Mouse (Mus musculus): ENCODE data around the gene Xylt1. TPM values are rescaled to one million over a fixed set of nuclear protein-coding genes. Genes with fewer than 3 reads are reported as not detected.

Gene Xylt1
- total RNA-seq, 2 experiments from 2014 or later: 6.4 to 6.8 TPM

GRCm38 (mm10) chr7:117588426-117588825, 207.6 kb downstream of the Xylt1 start:
- intact Hi-C loops (cut with DNase I): no loop called here

DNA sequence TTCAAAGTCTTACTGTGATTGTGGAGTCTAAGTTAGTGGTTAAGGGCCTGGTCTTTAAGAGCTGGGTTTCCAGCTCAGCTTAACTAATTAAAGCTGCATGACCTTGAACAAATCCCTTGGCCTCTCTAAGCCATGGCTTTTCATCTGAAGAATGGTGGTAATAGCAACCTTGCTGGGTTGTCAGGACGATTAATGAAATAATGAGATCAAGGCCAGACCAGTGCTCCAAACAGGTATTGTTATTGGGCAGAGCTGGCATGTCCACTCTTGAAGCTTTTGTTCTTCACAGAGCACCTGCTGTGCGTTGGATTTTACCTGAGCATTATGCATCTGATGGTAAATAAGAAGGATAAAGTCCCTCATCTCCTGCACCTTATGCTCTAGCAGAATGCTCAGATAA, 208.6 kb downstream of the Xylt1 start:
- intact Hi-C loops (cut with DNase I): no loop called here
- no peak for DNase-seq

More at GRCm38 (mm10) chr7:117588426-117588825, 207.6 kb downstream of the Xylt1 start:
- DNase-seq: peak; percentile 9 to 10

DNA sequence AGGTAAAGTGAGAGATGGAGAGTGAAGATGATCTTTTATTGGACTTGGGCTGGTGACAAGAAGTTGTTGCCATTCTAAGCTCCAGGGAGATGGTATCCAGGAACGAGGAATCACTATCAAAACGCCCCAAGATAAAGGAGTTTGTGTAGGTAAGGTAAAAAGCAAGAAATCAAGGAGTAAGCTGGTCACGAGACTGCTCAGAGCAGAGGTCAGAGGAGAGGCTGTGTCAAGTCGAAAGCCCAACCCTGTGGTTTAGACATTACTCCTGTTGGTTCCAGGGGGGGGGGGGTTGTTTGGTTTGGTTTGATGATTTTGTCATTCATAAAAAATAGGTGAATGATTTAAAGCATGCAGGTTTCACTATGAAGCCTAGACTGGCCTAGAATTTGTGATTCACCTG, 209.0 kb downstream of the Xylt1 start:
- intact Hi-C loops (cut with DNase I): no loop called here
- DNase-seq: no peak

GRCm38 (mm10) chr7:117594191-117594590, 213.4 kb downstream of the Xylt1 start:
- DNase-seq: no peak
- intact Hi-C loops (cut with DNase I): no loop called here

GRCm38 (mm10) chr7:117595029-117595695, 214.4 kb downstream of the Xylt1 start:
- intact Hi-C loops (cut with DNase I): no loop called here
- DNase-seq: no peak

DNA sequence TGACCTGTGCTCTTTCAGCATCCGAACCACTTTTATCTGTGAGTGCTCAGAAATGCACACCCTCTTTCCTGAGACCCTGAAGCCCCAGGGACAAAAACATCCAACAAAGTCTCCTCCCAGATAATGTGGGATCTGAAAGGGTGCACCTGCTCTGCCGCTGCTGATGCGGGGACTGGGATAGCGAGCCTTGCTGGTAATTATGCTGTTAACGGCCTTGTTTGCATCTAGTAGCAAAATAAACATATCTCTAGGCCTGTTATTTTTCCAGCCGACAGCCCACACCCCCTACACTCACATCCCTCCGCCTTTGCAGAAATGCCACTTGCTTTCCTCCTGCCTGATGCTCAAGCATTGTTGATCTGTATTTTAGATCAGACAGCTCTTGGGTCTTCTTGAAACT, 219.7 kb downstream of the Xylt1 start:
- intact Hi-C loops (cut with DNase I): no loop called here

DNA sequence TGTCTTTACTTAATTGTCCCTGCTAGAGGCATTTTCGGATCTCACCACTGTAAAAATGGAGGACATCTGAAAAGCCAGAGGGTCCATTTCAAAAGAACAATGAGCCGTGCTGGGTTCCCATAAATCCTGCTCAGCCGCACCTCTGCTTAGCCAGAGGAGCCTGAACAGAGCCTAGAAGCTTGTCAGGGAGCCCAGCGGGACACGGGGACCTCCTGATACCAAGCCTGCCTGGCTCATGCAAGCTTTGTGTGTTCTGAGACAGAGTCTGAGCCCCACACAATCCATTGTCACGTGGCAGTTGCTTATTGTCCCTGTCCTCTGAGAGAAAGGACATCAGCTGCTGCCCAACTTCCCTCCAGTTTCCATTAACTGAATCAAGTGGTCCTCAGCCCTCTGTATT, 229.7 kb downstream of the Xylt1 start:
- DNase-seq: no peak
- intact Hi-C loops (cut with DNase I): no loop called here

More for the DNA sequence above, 219.7 kb downstream of the Xylt1 start:
- no peak for DNase-seq

- intact Hi-C loops (cut with DNase I): no loop called here
- DNase-seq: no peak
Measured at GRCm38 (mm10) chr7:117612788-117613473, 232.2 kb downstream of the Xylt1 start.

- intact Hi-C loops (cut with DNase I): no loop called here
- DNase-seq: no peak
Measured at GRCm38 (mm10) chr7:117613796-117614195, 233.0 kb downstream of the Xylt1 start.

GRCm38 (mm10) chr7:117614346-117614745, 233.6 kb downstream of the Xylt1 start:
- intact Hi-C loops (cut with DNase I): no loop called here
- no peak for DNase-seq

- intact Hi-C loops (cut with DNase I): no loop called here
- DNase-seq: no peak
Measured at GRCm38 (mm10) chr7:117614851-117615250, 234.1 kb downstream of the Xylt1 start.

DNA sequence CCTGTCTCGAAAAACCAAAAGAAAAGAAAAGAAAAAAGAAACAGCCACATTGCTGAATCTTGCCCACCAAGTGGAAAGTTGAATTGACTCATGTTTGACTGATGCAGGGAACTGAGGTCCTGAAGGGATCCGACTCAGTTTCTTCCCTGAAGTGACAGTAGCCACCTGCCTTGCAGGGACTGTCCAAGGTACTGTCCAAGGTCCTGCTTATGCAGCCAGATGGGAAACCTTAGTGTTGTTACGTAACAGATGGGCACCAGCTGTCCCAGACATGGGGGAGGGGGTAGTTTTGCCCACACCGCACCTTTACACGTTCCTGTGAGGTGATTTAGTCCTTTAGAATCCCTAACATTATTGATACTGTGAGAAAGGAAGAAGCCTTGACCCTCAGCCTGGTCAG, 235.5 kb downstream of the Xylt1 start:
- intact Hi-C loops (cut with DNase I): no loop called here
- peak in 1 of 2 experiments; percentile 22 for DNase-seq

DNA sequence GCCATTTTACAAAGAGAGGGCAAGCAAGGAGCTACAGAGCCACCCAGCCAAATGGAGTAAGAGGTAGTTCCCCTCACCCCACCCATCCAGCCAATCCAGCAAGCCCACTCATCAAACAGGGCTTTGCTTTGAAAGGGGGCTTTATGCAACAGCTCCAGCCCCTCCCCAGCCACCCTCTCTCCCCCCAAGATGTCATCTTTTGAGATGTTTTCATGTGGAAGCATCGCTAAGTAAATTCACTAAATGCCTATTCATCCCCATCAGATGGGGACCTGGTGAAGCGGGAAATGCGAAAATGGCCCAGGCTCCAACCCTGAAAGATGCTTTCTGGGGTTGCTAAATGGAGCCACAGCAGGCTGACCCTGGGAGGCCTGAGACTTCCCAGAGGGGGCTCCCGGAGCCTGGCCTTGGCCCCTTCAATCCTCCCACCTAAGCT, 238.0 kb downstream of the Xylt1 start:
- DNase-seq: no peak

GRCm38 (mm10) chr7:117621566-117621965, 240.8 kb downstream of the Xylt1 start:
- intact Hi-C loops (cut with DNase I): loop anchor here (5.0 to 10.0 kb wide), 2 partner anchors 319 to 483 kb away; no protein-coding TSS in a partner anchor
- DNase-seq: peak in 1 of 2 experiments; percentile 7

More for the DNA sequence above, 238.0 kb downstream of the Xylt1 start:
- intact Hi-C loops (cut with DNase I): no loop called here

DNA sequence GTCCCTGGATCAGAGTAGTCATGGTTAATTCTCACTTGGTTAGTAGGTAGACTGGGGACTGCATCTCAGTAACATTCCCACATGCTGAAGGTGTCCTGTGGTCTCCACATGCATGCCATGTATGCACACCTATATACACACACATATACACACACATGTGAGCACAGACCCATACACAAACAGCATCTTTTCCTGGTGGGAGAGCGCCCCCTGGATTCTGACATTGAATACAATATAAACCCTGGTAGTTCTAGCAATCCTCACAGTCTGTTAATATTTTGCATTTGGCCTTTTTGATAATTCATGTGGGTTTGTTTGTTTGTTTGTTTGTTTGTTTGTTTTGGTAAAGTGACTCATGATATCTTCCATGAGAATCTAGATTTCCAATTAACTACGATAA, 242.0 kb downstream of the Xylt1 start:
- intact Hi-C loops (cut with DNase I): loop anchor here (2.0 to 10.0 kb wide), 3 partner anchors 240 to 482 kb away; no protein-coding TSS in a partner anchor

GRCm38 (mm10) chr7:117628791-117629190, 248.0 kb downstream of the Xylt1 start:
- DNase-seq: no peak
- intact Hi-C loops (cut with DNase I): loop anchor here (10.0 kb wide), 1 partner anchor 476 kb away; no protein-coding TSS in a partner anchor

More for the DNA sequence above, 242.0 kb downstream of the Xylt1 start:
- DNase-seq: peak; percentile 41 to 58

DNA sequence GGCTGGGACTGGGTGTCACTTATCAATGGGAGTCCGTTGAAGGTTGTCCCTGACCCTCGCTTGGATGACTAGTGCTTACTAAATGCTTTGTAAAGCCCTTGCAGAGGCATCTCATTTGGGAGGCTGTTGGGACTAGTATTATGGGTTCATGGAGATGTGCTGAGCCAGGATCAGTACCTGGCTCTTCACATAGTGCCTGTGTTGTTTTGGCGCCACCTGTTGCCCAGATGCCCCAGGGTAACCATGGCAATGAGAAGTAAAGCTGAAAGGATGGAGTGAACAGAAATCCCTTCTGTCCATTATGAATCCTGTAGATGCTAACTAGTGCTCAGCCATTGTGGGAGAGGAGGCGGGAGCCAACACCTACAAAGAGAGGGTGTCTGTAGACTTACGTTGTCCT, 249.9 kb downstream of the Xylt1 start:
- intact Hi-C loops (cut with DNase I): no loop called here
- DNase-seq: peak; percentile 17 to 19

- intact Hi-C loops (cut with DNase I): no loop called here
- no peak for DNase-seq
Measured at GRCm38 (mm10) chr7:117635584-117635983, 254.8 kb downstream of the Xylt1 start.

DNA sequence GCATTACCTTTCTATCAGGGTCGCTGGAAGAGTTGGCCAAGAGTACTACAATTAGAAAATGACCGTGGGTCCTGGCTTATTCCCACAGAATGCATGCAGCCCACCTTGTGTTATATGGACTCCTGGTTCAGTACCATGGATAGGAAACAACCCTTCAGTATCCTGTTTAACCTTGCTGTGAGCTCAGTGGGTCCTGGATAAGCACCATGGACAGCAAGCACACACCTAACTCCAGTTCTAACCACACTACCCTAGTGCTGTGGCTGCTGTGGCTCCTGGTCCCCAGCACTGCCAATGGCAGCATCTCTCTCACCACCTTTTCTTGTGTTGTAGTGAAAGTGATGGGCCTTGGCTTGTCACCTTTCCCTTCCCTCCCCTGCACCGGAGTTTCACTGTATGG, 255.9 kb downstream of the Xylt1 start:
- peak; percentile 18 to 20 for DNase-seq
- intact Hi-C loops (cut with DNase I): no loop called here

DNA sequence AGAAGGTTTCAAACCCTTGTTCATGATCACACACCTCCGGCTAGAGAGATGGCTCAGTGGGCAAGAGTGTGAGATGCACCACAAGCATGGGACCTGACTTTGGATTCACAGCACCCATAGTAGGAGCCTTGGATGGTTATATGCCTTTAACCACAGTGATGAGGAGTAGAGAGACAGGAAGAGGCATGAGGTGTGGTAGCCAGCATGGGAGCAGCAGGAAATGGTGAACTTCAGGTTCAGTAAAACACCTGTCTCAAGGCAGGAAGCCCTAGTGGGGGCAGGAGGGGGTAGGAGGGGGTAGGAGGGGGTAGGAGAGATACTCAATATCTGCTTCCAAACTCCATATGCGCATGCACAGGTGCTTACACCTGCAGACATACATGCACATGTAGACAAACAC, 257.2 kb downstream of the Xylt1 start:
- intact Hi-C loops (cut with DNase I): no loop called here
- DNase-seq: no peak

GRCm38 (mm10) chr7:117652637-117653036, 271.9 kb downstream of the Xylt1 start:
- DNase-seq: no peak
- intact Hi-C loops (cut with DNase I): no loop called here

DNA sequence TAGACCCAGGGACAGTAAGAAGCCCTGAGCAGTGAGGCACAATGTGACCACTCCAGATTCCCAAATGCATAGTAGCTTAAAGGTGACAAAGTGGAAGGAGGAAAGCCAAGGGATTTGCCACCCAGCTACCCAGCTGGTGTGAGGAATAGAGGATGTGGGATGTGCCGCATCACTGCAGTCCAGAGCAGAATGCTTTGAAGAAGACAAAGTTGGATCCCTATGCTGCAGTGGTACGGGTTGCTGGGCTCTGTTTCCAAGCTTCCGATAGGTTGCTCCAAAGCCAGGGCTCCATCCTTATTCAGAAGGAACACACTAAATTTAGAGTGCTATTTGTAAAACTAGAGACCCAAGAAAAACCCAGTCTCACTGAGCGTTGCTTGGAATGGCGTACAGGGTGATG, 275.0 kb downstream of the Xylt1 start:
- DNase-seq: no peak
- intact Hi-C loops (cut with DNase I): no loop called here
